ENCODE assay signal across 8 mouse cellular contexts in genomic region chr19:57197043-57197817, GRCm38 (mm10).
DNase-seq lines count a peak whose midpoint lies in the region; ATAC-seq and TF ChIP-seq lines count a peak whose summit lies in the region.

No protein-coding gene starts in this region.

- peak overlapping the region; percentile 40 for H3K4me3 ChIP-seq in liver, embryonic 12.5 days
- peak overlapping the region; percentile 41 for H3K4me3 ChIP-seq in neural tube, embryonic 11.5 days (ENCODE audit: low read depth, low read length)
- H3K4me3 ChIP-seq in thymus, adult 2 months (ENCODE audit: control insufficient read depth, insufficient read depth, low read length): no peak overlapping the region

- TF ChIP-seq POLR2A in thymus, adult 2 months (IDR thresholded peaks at IDR 0.05; ENCODE audit: control insufficient read depth, extremely low read depth, insufficient read depth, low read length, poor library complexity): no peak

- DNase-seq in spleen, adult 18-20 months: peak; percentile 25 to 50
- DNase-seq in spleen, adult 12 weeks (ENCODE audit: low spot score): no peak
- DNase-seq in embryo, embryonic 9.5 days (ENCODE audit: extremely low spot score): peak; percentile 67
- peak; percentile 89 for DNase-seq in heart, adult 8-10 months (ENCODE audit: low spot score)
- DNase-seq in kidney, adult 8-10 months: peak; percentile 95
- DNase-seq in neural tube, embryonic 11.5 days (ENCODE audit: low spot score): peak; percentile 67
- DNase-seq in thymus, adult 2 months: peak; percentile 33

- peaks cover 46% of the 10 kb centered on the region for H3K27me3 ChIP-seq in liver, embryonic 12.5 days (replicated peaks)
- no peaks in the 10 kb centered on the region for H3K27me3 ChIP-seq in neural tube, embryonic 11.5 days (ENCODE audit: control insufficient read depth, insufficient read depth, low read length)
- peaks cover 2% of the 10 kb centered on the region; the same call in 1 of the 2 replicates for H3K27me3 ChIP-seq in thymus, adult 2 months (ENCODE audit: control insufficient read depth, insufficient read depth, low read length)

- H3K27ac ChIP-seq in liver, embryonic 12.5 days: no peak overlapping the region
- no peak overlapping the region for H3K27ac ChIP-seq in neural tube, embryonic 11.5 days (ENCODE audit: low read depth, low read length)
- no peak overlapping the region for H3K27ac ChIP-seq in thymus, adult 2 months (ENCODE audit: control insufficient read depth, insufficient read depth, low read length)

- H3K4me1 ChIP-seq in liver, embryonic 12.5 days: peaks cover 20% of the 10 kb centered on the region
- peaks cover 15% of the 10 kb centered on the region; the same call in 1 of the 2 replicates for H3K4me1 ChIP-seq in neural tube, embryonic 11.5 days (ENCODE audit: control insufficient read depth, insufficient read depth, low read length)
- H3K4me1 ChIP-seq in thymus, adult 2 months (replicated peaks; ENCODE audit: control insufficient read depth, insufficient read depth, low read length): no peaks in the 10 kb centered on the region

- no peaks in the 10 kb centered on the region for H3K36me3 ChIP-seq in liver, embryonic 12.5 days
- no peaks in the 10 kb centered on the region for H3K36me3 ChIP-seq in neural tube, embryonic 11.5 days (ENCODE audit: control insufficient read depth, insufficient read depth, low read length)
- no peaks in the 10 kb centered on the region for H3K36me3 ChIP-seq in thymus, adult 2 months (ENCODE audit: control insufficient read depth, insufficient read depth, low read length)

- 5% methylated on average over 36 of the region's 37 CpGs for WGBS in liver, embryonic 12.5 days (ENCODE audit: insufficient replicate concordance)
- WGBS in neural tube, embryonic 11.5 days: 4% methylated on average over 37 of the region's 37 CpGs
- 5% methylated on average over 37 of the region's 37 CpGs for WGBS in thymus, adult 2 months

- ATAC-seq in liver, embryonic 12.5 days: no peak; the same call in 1 of the 2 replicates
- 0 out of 2 replicates have a peak, but pooled peaks have one; percentile 41 for ATAC-seq in neural tube, embryonic 11.5 days (ENCODE audit: insufficient read depth, low FRiP score, low TSS enrichment)

- H3K4me2 ChIP-seq in liver, embryonic 12.5 days: peak overlapping the region; percentile 59
- H3K4me2 ChIP-seq in neural tube, embryonic 11.5 days (ENCODE audit: low read depth): peak overlapping the region; percentile 74

- H3K9ac ChIP-seq in liver, embryonic 12.5 days: no peak overlapping the region
- H3K9ac ChIP-seq in neural tube, embryonic 11.5 days (ENCODE audit: low read length): peak overlapping the region; percentile 51

- no peaks in the 10 kb centered on the region for H3K9me3 ChIP-seq in liver, embryonic 12.5 days (replicated peaks)
- H3K9me3 ChIP-seq in neural tube, embryonic 11.5 days (ENCODE audit: control insufficient read depth, low read length): no peaks in the 10 kb centered on the region

- TF ChIP-seq CTCF in thymus, adult 2 months (IDR thresholded peaks at IDR 0.05; ENCODE audit: borderline replicate concordance, control insufficient read depth, extremely low read depth, insufficient read depth, low read length, poor library complexity): no peak
